Mouse (Mus musculus) kidney, embryonic 16.5 days (tissue): ENCODE measurements at regions not wholly inside any gene's neighbourhood (a gene's known extent, or its start where the extent isn't known, plus 50 kb on each side); places are given as distances from the start of the nearest gene placed in this dataset.

Experiments
- ATAC-seq: fragments of 200-750 bp; cut with Nextera tagmentation; 2 replicates; pipeline ENCODE4 v1.8.0; 2017; ENCODE audit warnings: moderate TSS enrichment; ENCODE audit not compliant: low FRiP score, low TSS enrichment
- H3K27ac ChIP-seq: fragments of 300-500 bp; sonication (generic); 2 replicates; pipeline ENCODE4 v1.5.1; 2014; ENCODE audit warnings: low read length
- H3K27me3 ChIP-seq: fragments of 300-500 bp; sonication (generic); 2 replicates; pipeline ENCODE4 v1.6.1; 2014; ENCODE audit warnings: low read length, control low read depth, mixed read lengths; ENCODE audit not compliant: insufficient read depth
- H3K36me3 ChIP-seq: fragments of 300-500 bp; sonication (generic); 2 replicates; pipeline ENCODE4 v1.6.1; 2014; ENCODE audit warnings: low read length, control low read depth, mixed read lengths; ENCODE audit not compliant: insufficient read depth
- H3K4me1 ChIP-seq: fragments of 300-500 bp; sonication (generic); 2 replicates; pipeline ENCODE4 v1.6.1; 2014; ENCODE audit warnings: low read length, control low read depth, mixed read lengths; ENCODE audit not compliant: insufficient read depth
- H3K4me2 ChIP-seq: fragments of 300-500 bp; sonication (generic); replicated peaks from 2 replicates; pipeline ENCODE4 v1.6.1; 2014; ENCODE audit warnings: low read depth, low read length
- H3K4me3 ChIP-seq: fragments of 300-500 bp; sonication (generic); 2 replicates; pipeline ENCODE4 v1.5.1; 2014; ENCODE audit warnings: mild to moderate bottlenecking, low read length
- H3K9ac ChIP-seq: fragments of 300-500 bp; sonication (generic); replicated peaks from 2 replicates; pipeline ENCODE4 v1.6.1; 2014; ENCODE audit warnings: low read length
- H3K9me3 ChIP-seq: fragments of 300-500 bp; sonication (generic); 2 replicates; pipeline ENCODE4 v1.6.1; 2016; ENCODE audit warnings: low read length, control low read depth
- WGBS: fragments of 180-500 bp; shearing (Covaris S2); extraction: QIAGEN DNeasy Blood & Tissue Kit; methylation state at CpG from one replicate; pipeline ENCODE4 v1.1.7; 2014; 5-methylcytosine and 5-hydroxymethylcytosine counted together

DNA sequence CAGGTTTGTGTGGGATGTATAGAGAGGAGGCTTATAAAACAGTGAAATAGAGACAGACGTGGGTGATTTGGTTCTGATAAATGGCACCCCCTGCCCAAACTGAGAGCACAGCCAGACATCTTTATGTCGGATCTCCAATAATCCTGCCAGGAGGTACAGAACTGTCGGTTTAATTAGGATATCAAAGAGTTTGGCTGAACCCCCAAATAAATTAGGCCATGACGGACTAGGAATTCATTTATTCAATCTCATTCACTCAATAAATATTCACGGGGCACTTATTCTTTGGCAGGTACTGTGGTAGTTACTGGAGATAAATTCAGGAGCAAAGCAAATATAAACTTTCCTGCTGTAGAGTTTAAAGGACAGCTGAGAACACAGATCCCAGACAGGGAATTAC is 615.0 kb upstream of the Tle4 start:
- whole genome bisulfite sequencing, result 35% methylated on average over 5 of the region's 5 CpGs
- Histone ChIP-seq H3K9ac (no peak overlapping the region), H3K4me1 (no peaks in the 10 kb centered on the region), H3K4me3 (no peak overlapping the region), H3K27me3 (no peaks in the 10 kb centered on the region), H3K36me3 (no peaks in the 10 kb centered on the region), H3K4me2 (no peak overlapping the region), H3K9me3 (no peaks in the 10 kb centered on the region), H3K27ac (no peak overlapping the region)
- ATAC-seq, result no peak

DNA sequence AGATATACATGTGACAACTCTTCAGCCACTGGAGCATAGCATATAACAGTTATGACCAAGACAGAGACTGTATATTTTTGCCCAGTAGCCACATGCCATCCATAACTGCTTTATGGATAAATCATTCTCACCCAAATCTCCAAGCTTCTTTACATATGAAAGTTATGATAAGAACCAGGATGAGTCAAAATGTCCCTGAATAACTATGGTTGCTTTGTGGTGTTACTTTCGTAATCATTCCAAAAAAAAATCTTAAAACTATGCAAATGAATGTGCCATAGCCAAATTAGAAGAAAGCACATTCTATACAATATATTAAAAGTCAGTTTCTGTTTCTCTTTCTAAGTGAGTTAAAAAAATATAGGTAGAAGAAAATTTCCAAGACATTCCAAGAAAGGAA is 605.2 kb upstream of the Tle4 start:
- no peak overlapping the region for H3K4me3 ChIP-seq
- no peak for ATAC-seq
- no peaks in the 10 kb centered on the region for H3K27me3 ChIP-seq
- no peak overlapping the region for H3K4me2 ChIP-seq
- no peaks in the 10 kb centered on the region for H3K4me1 ChIP-seq
- 100% methylated on average over 1 of the region's 1 CpGs for WGBS
- H3K36me3 ChIP-seq, result no peaks in the 10 kb centered on the region
- H3K27ac ChIP-seq, result no peak overlapping the region
- H3K9me3 ChIP-seq, result no peaks in the 10 kb centered on the region
- no peak overlapping the region for H3K9ac ChIP-seq

DNA sequence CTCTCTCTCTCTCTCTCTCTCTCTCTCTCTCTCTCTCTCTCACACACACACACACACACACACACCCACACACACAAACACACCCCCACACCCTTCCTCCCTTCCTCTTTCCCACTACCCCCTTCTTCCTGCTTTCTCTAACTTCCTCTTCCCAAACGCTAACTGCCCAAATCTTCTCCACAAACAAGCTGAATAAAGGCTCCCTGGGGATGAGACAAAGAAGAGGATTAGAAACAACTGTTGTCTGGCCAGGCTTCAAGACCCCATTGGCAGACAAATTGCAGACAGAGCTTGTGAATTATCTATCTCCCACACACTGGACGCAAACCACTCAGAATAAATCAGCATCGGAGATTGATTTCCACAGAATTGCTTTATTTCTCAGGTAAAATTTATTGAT is 603.4 kb upstream of the Tle4 start:
- Histone ChIP-seq H3K27ac (no peak overlapping the region), H3K36me3 (no peaks in the 10 kb centered on the region), H3K9me3 (no peaks in the 10 kb centered on the region), H3K4me1 (no peaks in the 10 kb centered on the region), H3K4me3 (no peak overlapping the region), H3K27me3 (no peaks in the 10 kb centered on the region), H3K9ac (no peak overlapping the region), H3K4me2 (no peak overlapping the region)
- 35% methylated on average over 3 of the region's 3 CpGs for WGBS
- peak; percentile 42; the same call in 1 of the 2 replicates for ATAC-seq

DNA sequence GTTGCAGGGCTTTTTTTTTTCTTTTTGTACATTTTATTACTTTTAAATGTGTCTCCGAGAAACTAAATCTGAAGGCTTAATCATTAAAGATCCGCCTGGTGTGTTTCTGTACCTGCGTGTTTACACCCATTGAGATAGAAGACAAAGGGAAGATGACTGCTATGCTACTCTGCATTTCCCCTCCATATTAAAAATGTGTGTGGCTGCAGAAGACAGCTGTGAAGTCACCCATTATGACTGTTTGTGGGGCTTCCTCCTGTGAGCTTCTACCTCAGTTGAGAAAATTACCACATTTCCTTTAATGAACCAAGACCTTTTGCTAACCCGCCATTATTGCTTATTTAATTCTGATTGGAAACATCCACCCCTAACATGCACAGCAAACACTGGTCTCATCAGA is 602.9 kb upstream of the Tle4 start:
- WGBS, result 68% methylated on average over 4 of the region's 4 CpGs
- Histone ChIP-seq H3K4me3 (no peak overlapping the region), H3K9ac (no peak overlapping the region), H3K4me1 (no peaks in the 10 kb centered on the region), H3K36me3 (no peaks in the 10 kb centered on the region), H3K27me3 (no peaks in the 10 kb centered on the region), H3K4me2 (no peak overlapping the region), H3K27ac (no peak overlapping the region), H3K9me3 (no peaks in the 10 kb centered on the region)
- no peak for ATAC-seq

DNA sequence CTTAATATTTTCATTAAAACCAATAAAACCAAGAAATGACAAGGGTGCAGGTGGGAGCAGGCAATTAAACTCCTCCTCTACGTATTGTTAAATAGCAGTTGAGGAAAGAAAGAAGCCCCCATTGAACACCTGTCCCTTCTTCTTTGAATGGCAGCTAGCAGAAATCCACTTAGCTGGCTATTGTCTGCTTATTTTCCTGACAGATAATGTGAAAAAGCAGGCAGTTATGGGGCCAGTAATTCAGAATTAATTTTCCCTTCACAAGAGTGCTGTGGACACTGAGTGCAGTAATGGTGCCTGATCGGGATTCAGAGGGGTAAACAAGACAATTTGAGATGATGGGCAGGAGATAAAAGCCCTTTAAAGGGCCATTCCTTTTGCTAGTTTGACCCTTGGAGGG is 602.5 kb upstream of the Tle4 start:
- 53% methylated on average over 2 of the region's 2 CpGs for WGBS
- no peaks in the 10 kb centered on the region for H3K9me3 ChIP-seq
- H3K27me3 ChIP-seq, result no peaks in the 10 kb centered on the region
- H3K4me3 ChIP-seq, result no peak overlapping the region
- ATAC-seq, result no peak
- H3K4me1 ChIP-seq, result no peaks in the 10 kb centered on the region
- H3K4me2 ChIP-seq, result no peak overlapping the region
- H3K27ac ChIP-seq, result no peak overlapping the region
- H3K36me3 ChIP-seq, result no peaks in the 10 kb centered on the region
- H3K9ac ChIP-seq, result no peak overlapping the region

DNA sequence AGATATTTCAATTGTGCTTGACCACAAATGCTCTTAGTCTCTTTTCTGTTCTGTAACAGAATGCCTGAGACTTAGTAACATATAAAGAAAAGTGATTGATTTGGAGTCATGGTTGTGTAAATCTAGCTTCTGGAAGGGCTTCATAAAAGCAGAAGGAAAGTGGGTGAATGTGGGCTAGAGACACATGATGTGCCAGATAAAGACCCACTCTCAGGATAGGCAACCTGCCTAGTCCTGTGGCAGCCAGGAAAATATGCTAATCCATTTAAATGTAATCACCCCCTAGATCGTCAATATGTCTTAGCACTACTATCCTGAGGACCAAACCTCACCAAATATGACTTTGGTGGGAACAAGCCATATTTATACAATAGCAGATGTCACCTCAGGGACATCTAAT is 601.8 kb upstream of the Tle4 start:
- H3K9me3 ChIP-seq, result no peaks in the 10 kb centered on the region
- 79% methylated on average over 1 of the region's 1 CpGs for WGBS
- H3K4me1 ChIP-seq, result no peaks in the 10 kb centered on the region
- no peak overlapping the region for H3K9ac ChIP-seq
- H3K27me3 ChIP-seq, result no peaks in the 10 kb centered on the region
- H3K4me3 ChIP-seq, result no peak overlapping the region
- no peak overlapping the region for H3K27ac ChIP-seq
- no peak overlapping the region for H3K4me2 ChIP-seq
- no peaks in the 10 kb centered on the region for H3K36me3 ChIP-seq
- ATAC-seq, result no peak

DNA sequence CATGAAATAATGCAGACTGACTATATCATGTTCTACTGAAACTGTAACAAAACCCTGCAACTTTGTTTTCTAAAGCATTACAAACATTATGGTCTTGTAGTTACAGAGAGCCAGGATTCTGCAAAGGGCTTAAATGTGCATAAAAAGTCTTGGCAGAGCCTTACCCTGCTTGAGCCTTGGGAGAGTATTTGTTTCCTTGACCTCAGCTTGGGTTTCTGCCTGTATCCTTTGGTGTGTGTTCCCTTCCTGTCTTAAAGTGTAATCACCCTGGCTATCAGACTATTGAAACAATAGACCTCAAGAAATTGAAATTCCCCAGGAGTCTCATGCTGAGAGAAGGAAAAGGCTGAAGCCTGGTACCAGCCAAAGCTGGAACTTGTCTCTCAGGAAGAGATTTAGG is 577.4 kb upstream of the Tle4 start:
- ATAC-seq, result no peak
- H3K4me1 ChIP-seq, result no peaks in the 10 kb centered on the region
- no peak overlapping the region for H3K27ac ChIP-seq
- no peak overlapping the region for H3K4me3 ChIP-seq
- H3K27me3 ChIP-seq, result no peaks in the 10 kb centered on the region
- no peaks in the 10 kb centered on the region for H3K9me3 ChIP-seq
- H3K4me2 ChIP-seq, result no peak overlapping the region
- no peaks in the 10 kb centered on the region for H3K36me3 ChIP-seq
- no peak overlapping the region for H3K9ac ChIP-seq

DNA sequence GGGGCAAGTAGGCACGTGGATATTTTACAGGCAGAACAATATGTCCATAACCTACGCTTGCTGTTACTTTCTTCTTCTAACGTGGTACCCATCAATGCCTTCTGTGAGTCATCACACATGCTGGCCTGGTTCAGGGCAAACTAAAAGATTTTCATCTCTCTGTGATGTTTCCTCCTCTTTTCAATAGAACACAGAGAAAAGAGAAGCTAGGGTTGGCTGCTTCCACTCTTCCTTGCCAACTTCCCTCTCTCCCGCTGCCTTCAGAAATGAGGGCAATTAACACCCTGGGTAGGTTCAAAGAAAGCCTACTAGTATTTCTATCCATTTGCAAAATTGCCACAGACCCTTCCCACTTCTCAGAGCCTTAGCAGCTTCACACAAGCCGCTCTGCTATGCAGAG is 575.5 kb upstream of the Tle4 start:
- Histone ChIP-seq H3K36me3 (no peaks in the 10 kb centered on the region), H3K9ac (no peak overlapping the region), H3K9me3 (no peaks in the 10 kb centered on the region), H3K27me3 (no peaks in the 10 kb centered on the region), H3K4me2 (no peak overlapping the region), H3K27ac (no peak overlapping the region), H3K4me3 (no peak overlapping the region), H3K4me1 (no peaks in the 10 kb centered on the region)
- 33% methylated on average over 5 of the region's 5 CpGs for WGBS
- ATAC-seq, result no peak

DNA sequence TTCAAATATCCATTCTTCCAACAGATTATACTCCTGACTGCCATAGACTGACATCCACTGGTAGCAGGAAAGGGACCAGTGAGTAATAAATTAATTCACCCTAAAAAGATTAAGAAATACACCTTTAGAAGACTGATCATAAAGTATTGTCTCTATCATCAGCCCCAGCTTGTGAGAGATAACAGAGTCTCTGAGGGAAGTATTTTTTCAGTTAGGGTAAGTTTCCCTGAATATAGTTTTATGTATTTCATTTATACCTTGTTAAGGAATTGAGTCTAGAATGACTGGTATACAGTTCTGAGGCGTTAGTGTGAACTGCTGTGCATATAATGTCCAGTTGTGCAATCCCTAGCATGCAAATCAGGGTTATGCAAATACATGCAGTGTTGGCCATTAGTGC is 569.3 kb upstream of the Tle4 start:
- no peaks in the 10 kb centered on the region for H3K27me3 ChIP-seq
- no peak overlapping the region for H3K27ac ChIP-seq
- WGBS, result 64% methylated on average over 1 of the region's 1 CpGs
- no peak overlapping the region for H3K4me2 ChIP-seq
- no peak overlapping the region for H3K9ac ChIP-seq
- no peaks in the 10 kb centered on the region for H3K4me1 ChIP-seq
- no peaks in the 10 kb centered on the region for H3K36me3 ChIP-seq
- H3K9me3 ChIP-seq, result no peaks in the 10 kb centered on the region
- ATAC-seq, result no peak
- H3K4me3 ChIP-seq, result no peak overlapping the region

DNA sequence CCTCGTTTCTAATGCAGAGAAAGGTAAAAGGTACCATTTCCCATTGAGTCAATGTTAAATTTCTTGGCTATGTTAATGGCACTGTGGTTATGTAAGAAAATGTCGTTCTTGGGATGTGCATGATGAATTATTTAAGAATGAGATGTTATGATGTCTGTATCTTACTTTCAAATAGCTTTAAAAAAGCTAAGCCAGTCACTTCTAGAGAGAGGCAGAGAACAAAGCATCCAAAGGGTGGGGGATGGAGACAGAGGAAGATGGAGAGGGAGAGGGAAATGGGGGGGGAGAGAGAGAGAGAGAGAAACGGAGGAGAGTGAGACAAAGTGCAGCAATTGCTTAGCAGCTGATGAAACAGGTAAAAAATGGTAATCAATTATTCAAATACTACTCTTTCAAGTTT is 562.8 kb upstream of the Tle4 start:
- Histone ChIP-seq H3K27ac (no peak overlapping the region), H3K36me3 (no peaks in the 10 kb centered on the region), H3K4me3 (no peak overlapping the region), H3K9ac (no peak overlapping the region), H3K4me1 (no peaks in the 10 kb centered on the region), H3K9me3 (no peaks in the 10 kb centered on the region), H3K27me3 (no peaks in the 10 kb centered on the region), H3K4me2 (no peak overlapping the region)
- no peak for ATAC-seq
- WGBS, result 55% methylated on average over 3 of the region's 3 CpGs

DNA sequence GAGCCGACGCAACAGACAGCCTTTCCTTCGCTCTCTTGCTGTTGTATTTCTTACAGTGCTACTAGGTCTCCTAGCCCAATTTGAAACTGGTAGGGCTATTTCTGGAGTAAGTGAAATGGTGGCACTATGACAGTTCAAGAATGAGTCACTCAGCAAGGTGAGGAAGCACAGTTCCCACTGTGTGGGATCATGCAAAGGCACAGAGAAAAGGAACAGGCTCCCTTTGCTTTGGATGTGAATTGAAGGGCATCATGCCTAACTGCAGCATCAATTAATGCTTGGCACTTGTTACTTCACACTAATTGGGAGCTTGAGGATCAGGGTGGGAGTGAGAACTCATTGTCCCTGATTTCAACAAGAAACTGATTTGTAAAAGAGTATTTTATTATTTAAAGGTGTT is 560.8 kb upstream of the Tle4 start:
- no peaks in the 10 kb centered on the region for H3K36me3 ChIP-seq
- no peak overlapping the region for H3K4me2 ChIP-seq
- H3K9me3 ChIP-seq, result no peaks in the 10 kb centered on the region
- ATAC-seq, result no peak
- H3K27me3 ChIP-seq, result no peaks in the 10 kb centered on the region
- no peak overlapping the region for H3K4me3 ChIP-seq
- H3K4me1 ChIP-seq, result no peaks in the 10 kb centered on the region
- 88% methylated on average over 3 of the region's 3 CpGs for WGBS
- H3K9ac ChIP-seq, result no peak overlapping the region
- no peak overlapping the region for H3K27ac ChIP-seq
